Mouse (Mus musculus) embryonic facial prominence, embryonic 12.5 days (tissue): Measurements from ENCODE around the gene Tor1aip2. TPM values are rescaled to one million over a fixed set of nuclear protein-coding genes. Genes with fewer than 3 reads are reported as not detected.
A peak's percentile ranks its signal among the peaks of the same experiment; 100 is the strongest.

Source experiments
- ATAC-seq: fragments of 200-750 bp; cut with Nextera tagmentation; 2 replicates; pipeline ENCODE4 v1.8.0; 2017; ENCODE audit not compliant: insufficient number of reproducible peaks, insufficient read depth, low FRiP score, low TSS enrichment
- H3K27ac ChIP-seq: fragments of 300-500 bp; sonication (generic); 2 replicates; pipeline ENCODE4 v1.5.1; 2016; ENCODE audit warnings: mild to moderate bottlenecking
- H3K27me3 ChIP-seq: fragments of 300-500 bp; sonication (generic); 2 replicates; pipeline ENCODE4 v1.6.1; 2016; ENCODE audit warnings: mild to moderate bottlenecking, moderate library complexity
- H3K36me3 ChIP-seq: fragments of 300-500 bp; sonication (generic); 2 replicates; pipeline ENCODE4 v1.6.1; 2016; ENCODE audit warnings: mild to moderate bottlenecking
- H3K4me1 ChIP-seq: fragments of 300-500 bp; sonication (generic); 2 replicates; pipeline ENCODE4 v1.6.1; 2016
- H3K4me2 ChIP-seq: fragments of 300-500 bp; sonication (generic); replicated peaks from 2 replicates; pipeline ENCODE4 v1.6.1; 2016; ENCODE audit warnings: mild to moderate bottlenecking, moderate library complexity
- H3K4me3 ChIP-seq: fragments of 300-500 bp; sonication (generic); 2 replicates; pipeline ENCODE4 v1.5.1; 2016; ENCODE audit warnings: mild to moderate bottlenecking
- H3K9ac ChIP-seq: fragments of 300-500 bp; sonication (generic); 2 replicates; pipeline ENCODE4 v1.6.1; 2016; ENCODE audit warnings: mild to moderate bottlenecking, moderate library complexity
- H3K9me3 ChIP-seq: fragments of 300-500 bp; sonication (generic); 2 replicates; pipeline ENCODE4 v1.6.1; 2016; ENCODE audit warnings: mild to moderate bottlenecking, moderate library complexity
- WGBS: fragments of 180-500 bp; shearing (Covaris S2); methylation state at CpG from one replicate; pipeline ENCODE4 v1.1.7; 2016; 5-methylcytosine and 5-hydroxymethylcytosine counted together
- polyA plus RNA-seq: library from polyadenylated mRNA; unstranded; fragments of >200 nt; fragmentation: Nextera tagmentation; extraction: Ambion mirVana; gene quantifications from 2 replicates; pipeline ENCODE4 v1.2.1, GENCODE M21; 2016

Gene Tor1aip2
- polyA plus RNA-seq, 1 experiment from 2014 or later, result 124 TPM

DNA sequence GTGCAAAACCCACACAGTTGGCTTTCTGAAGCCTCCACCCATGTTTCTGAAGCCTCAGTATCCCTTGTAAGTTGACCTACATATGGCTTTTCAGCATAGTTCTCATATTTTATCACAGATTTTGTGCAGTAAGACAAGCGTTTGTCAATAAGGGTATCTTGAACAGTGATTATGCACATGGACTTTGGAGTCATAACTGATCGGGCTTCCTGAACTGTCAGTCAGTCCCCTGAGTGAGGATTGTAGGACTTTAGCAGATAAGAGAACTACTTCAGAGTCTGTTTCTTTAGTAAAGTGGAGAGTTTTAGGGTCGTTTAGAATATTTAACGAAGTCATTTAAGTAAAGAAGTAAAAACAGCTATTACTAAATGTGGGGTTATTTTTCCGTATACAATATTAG, 7.3 kb downstream of the Tor1aip2 start:
- Histone ChIP-seq H3K4me1 (peaks cover 18% of the 10 kb centered on the region), H3K4me3 (peak overlapping the region; percentile 53; the same call in 1 of the 2 replicates), H3K9me3 (no peaks in the 10 kb centered on the region), H3K27me3 (no peaks in the 10 kb centered on the region), H3K4me2 (peak overlapping the region; percentile 78), H3K9ac (no peak overlapping the region), H3K36me3 (peaks cover 25% of the 10 kb centered on the region; the same call in 1 of the 2 replicates), H3K27ac (no peak overlapping the region)
- ATAC-seq, result no peak
- WGBS, result 82% methylated on average over 5 of the region's 5 CpGs

DNA sequence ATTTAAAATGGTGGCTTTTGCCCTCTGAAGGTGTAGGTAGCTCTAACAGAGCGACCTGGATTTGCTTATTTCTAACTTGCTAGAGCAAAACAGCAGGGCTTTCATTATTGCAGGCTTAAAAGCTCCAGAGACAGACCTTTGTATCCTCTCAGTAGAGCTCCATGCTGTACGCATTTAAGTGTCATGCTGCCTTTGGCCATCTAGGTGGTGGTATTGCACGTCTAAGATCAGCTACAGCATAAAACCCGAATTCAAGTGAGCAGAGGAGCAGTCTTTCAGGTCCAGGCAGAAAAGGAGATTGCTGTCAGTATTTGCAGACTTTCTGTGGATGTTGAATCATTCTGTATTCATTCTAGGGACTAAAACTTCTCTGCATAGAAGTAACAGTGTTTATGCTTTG, 7.8 kb downstream of the Tor1aip2 start:
- Histone ChIP-seq H3K4me1 (peaks cover 18% of the 10 kb centered on the region), H3K9ac (no peak overlapping the region), H3K27ac (no peak overlapping the region), H3K36me3 (peaks cover 27% of the 10 kb centered on the region; the same call in 1 of the 2 replicates), H3K9me3 (no peaks in the 10 kb centered on the region), H3K4me2 (peak overlapping the region; percentile 15; the same call in 1 of the 2 replicates), H3K27me3 (no peaks in the 10 kb centered on the region), H3K4me3 (no peak overlapping the region)
- ATAC-seq, result no peak
- WGBS, result 22% methylated on average over 4 of the region's 4 CpGs

DNA sequence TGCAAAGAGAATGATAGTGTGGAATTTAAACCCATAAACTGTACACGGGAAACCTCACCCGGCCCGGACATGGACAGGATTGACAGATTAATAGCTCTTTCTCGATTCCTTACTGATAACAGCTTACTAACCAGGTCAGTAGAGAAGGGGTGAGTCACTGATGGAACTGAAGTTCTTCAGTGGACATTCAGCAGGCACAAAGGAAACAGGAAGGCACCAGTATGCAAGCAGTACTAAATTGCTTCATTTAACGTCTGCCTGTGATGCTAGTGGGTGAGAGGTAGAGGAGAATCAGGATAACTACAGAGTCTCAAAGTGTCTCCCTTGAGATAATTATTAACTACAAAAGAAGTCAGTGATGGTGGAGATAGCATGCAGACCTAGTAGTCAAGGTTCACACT, 9.0 kb downstream of the Tor1aip2 start:
- Histone ChIP-seq H3K27ac (no peak overlapping the region), H3K27me3 (no peaks in the 10 kb centered on the region), H3K4me1 (peaks cover 18% of the 10 kb centered on the region), H3K9ac (no peak overlapping the region), H3K4me3 (no peak overlapping the region), H3K4me2 (no peak overlapping the region), H3K9me3 (no peaks in the 10 kb centered on the region), H3K36me3 (peaks cover 36% of the 10 kb centered on the region)
- no peak for ATAC-seq
- 83% methylated on average over 5 of the region's 5 CpGs for WGBS

DNA sequence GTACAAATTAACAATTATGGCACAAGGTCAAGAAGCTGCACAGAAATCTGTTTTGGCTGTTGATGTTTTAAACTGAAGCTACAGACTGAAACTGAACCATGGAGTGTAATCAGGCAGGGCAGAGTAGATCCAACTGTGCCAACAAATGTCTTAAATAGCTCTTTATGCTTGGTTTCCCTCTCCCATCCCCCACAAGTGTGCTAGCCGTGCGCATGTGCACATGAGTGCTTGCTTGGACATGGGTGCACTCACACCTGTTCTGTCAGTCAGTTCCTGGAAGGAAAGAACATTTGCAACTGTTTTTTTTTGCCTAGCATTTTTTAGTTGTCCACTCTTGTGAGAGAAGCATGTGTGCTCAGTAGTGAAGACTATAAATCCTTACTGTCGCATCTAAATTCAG, 11.5 kb downstream of the Tor1aip2 start:
- Histone ChIP-seq H3K27ac (no peak overlapping the region), H3K9ac (no peak overlapping the region)
- ATAC-seq, result no peak

DNA sequence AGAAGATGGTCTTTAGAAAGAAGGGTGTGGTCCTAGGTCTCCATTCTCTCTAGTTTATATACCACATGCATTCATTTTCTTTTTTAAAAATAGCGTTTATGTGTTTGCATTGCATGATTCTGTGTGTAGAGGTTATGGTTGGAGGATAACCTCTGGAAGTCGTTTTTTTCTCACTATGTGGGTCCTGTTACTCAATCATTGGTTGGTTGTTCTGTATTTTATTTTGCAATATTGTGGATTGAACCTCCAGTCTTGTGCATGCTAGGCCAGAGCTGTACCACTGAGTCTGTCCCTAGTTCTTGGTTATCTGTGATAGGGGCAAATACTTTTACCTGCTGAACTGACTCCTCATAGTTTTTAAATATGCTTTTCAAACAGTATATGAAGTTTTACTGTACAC, 23.0 kb downstream of the Tor1aip2 start:
- no peak overlapping the region for H3K27ac ChIP-seq
- no peak overlapping the region for H3K4me3 ChIP-seq
- H3K9me3 ChIP-seq, result no peaks in the 10 kb centered on the region
- no peak for ATAC-seq
- no peak overlapping the region for H3K4me2 ChIP-seq
- 81% methylated on average over 2 of the region's 2 CpGs for WGBS
- peaks cover 50% of the 10 kb centered on the region for H3K36me3 ChIP-seq
- H3K4me1 ChIP-seq, result no peaks in the 10 kb centered on the region
- H3K9ac ChIP-seq, result no peak overlapping the region
- H3K27me3 ChIP-seq, result no peaks in the 10 kb centered on the region

More for the DNA sequence above, 11.5 kb downstream of the Tor1aip2 start:
- Histone ChIP-seq H3K9me3 (no peaks in the 10 kb centered on the region), H3K4me2 (no peak overlapping the region), H3K36me3 (peaks cover 60% of the 10 kb centered on the region), H3K4me1 (peaks cover 14% of the 10 kb centered on the region), H3K27me3 (no peaks in the 10 kb centered on the region), H3K4me3 (no peak overlapping the region)
- 78% methylated on average over 3 of the region's 3 CpGs for WGBS

DNA sequence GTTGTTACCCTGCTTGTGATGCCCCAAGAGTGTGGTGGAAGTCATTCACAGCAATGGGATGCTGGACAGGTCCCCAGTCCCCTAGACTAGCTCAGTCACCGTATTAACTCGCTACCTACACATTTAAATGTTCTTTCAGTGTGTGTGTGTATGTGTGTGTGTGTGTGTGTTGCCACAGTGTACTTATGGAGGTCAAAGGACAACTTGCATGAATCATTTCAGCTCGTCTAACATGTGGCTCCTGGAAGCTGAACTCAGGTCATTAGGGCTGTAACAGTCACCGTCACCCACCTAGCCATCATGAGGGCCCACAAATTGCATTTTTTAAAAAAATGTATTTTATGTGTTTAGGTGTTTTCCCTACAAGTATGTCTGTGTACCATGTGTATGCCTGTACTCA, 27.0 kb downstream of the Tor1aip2 start:
- Histone ChIP-seq H3K27me3 (no peaks in the 10 kb centered on the region), H3K4me2 (no peak overlapping the region), H3K36me3 (peaks cover 58% of the 10 kb centered on the region), H3K4me3 (no peak overlapping the region), H3K27ac (no peak overlapping the region), H3K9me3 (no peaks in the 10 kb centered on the region), H3K4me1 (no peaks in the 10 kb centered on the region), H3K9ac (no peak overlapping the region)
- no peak for ATAC-seq
- 87% methylated on average over 4 of the region's 4 CpGs for WGBS

DNA sequence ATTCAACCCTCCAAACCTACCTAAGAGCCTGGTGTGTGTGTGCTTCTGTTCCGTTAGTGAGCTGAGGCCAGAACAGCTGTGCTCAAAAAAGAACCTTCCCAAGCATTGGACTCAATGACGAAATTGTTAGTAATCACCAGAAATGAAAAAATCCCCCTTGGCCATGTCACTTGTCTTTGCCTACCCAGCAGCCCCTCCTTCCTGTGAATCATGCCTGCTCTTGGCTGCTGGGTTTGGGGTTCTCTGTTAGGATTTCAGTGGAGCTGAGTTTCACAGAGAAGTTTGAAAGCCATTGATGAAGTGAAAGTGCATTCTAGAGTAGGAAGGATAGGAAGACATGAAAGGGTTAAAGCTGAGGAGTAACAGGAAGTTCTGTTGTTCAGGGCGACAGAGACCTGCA, 30.9 kb downstream of the Tor1aip2 start:
- peaks cover 48% of the 10 kb centered on the region for H3K36me3 ChIP-seq
- no peaks in the 10 kb centered on the region for H3K27me3 ChIP-seq
- WGBS, result 55% methylated on average over 3 of the region's 3 CpGs

DNA sequence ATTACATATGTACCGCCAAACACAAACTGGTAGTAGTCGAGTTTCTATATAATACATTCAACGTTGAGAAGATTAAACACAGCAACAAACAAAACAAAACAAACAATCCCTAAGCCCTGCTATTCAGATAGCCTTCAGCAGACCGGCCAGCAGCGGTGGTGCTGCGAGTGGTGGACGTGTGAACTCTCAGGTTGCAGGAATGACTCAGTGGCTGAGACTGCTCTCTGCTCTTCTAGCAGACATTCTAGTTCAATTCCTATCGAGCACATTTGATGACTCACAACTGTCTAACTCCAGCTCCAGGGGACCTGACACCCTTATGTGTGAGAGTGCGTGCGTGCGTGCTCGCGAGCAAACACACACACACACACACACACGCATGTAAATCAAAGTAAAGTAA, 34.9 kb downstream of the Tor1aip2 start:
- no peak for ATAC-seq
- 86% methylated on average over 14 of the region's 14 CpGs for WGBS

More for the DNA sequence above, 30.9 kb downstream of the Tor1aip2 start:
- no peak overlapping the region for H3K9ac ChIP-seq
- no peak overlapping the region for H3K27ac ChIP-seq
- no peak for ATAC-seq
- no peaks in the 10 kb centered on the region for H3K4me1 ChIP-seq
- no peak overlapping the region for H3K4me3 ChIP-seq
- H3K4me2 ChIP-seq, result no peak overlapping the region
- H3K9me3 ChIP-seq, result no peaks in the 10 kb centered on the region

DNA sequence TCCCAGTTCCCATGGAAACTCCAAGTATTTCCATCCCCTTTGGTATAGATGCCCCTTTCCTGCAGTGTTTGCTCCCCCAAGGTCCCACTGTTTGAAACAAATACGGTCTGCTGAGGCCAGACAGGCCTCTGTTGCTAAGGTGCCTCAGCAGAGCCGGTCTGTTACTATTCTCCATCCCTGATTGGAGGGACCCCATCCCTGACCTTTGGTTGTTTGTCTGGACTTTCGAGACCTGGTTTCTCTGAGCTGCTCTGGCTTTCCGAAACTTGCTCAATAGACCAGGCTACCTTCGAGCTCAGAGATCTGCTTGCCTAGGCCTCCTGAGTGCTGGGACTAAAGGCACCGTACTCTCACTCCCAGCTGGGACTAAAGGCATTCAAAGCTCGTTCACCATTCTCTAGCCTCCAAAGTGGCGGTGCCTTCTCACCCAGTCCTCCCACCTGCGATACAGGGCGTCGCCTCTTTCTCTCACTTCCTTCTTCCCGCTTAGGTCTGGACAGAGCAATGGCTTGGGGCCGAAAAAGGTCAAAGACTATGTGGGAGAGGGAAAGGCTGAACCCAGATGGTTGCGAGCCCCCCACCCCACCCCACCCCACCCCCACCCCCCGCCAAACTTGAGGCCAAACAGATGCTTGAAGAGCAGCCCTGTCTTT, 38.1 kb downstream of the Tor1aip2 start:
- H3K27ac ChIP-seq, result no peak overlapping the region

More for the DNA sequence above, 34.9 kb downstream of the Tor1aip2 start:
- Histone ChIP-seq H3K4me1 (0 out of 2 replicates have a peak, but pooled peaks cover 6% of the 10 kb centered on the region), H3K9me3 (no peaks in the 10 kb centered on the region), H3K4me2 (no peak overlapping the region), H3K27me3 (no peaks in the 10 kb centered on the region), H3K9ac (no peak overlapping the region), H3K27ac (no peak overlapping the region), H3K36me3 (peaks cover 16% of the 10 kb centered on the region), H3K4me3 (no peak overlapping the region)

DNA sequence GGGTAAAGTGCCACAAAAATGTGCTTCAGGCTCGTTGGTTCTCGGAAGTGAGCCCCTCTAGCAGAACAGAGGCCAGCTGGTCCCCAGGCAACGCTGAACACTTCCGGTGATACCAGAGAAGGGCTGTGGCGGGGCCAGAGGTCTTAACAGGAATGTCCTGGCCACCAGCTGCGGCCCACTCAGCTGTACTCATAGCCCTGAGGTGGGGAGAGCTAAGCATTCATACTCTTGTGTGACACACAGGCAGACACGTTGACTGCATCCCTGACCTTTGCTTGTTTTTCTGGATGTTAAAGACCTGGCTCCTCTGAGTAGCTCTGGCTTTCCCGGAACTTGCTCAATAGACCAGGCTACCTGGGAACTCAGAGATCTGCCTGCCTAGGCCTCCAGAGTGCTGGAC, 39.4 kb downstream of the Tor1aip2 start:
- H3K9ac ChIP-seq, result no peak overlapping the region
- no peak overlapping the region for H3K4me3 ChIP-seq
- 19% methylated on average over 8 of the region's 8 CpGs for WGBS
- no peak overlapping the region for H3K4me2 ChIP-seq
- no peaks in the 10 kb centered on the region for H3K27me3 ChIP-seq
- H3K36me3 ChIP-seq, result no peaks in the 10 kb centered on the region
- no peak for ATAC-seq
- H3K9me3 ChIP-seq, result no peaks in the 10 kb centered on the region
- H3K4me1 ChIP-seq, result 0 out of 2 replicates have a peak, but pooled peaks cover 8% of the 10 kb centered on the region
- no peak overlapping the region for H3K27ac ChIP-seq

More for the DNA sequence above, 38.1 kb downstream of the Tor1aip2 start:
- no peak overlapping the region for H3K9ac ChIP-seq
- H3K27me3 ChIP-seq, result no peaks in the 10 kb centered on the region
- no peak overlapping the region for H3K4me2 ChIP-seq
- H3K9me3 ChIP-seq, result no peaks in the 10 kb centered on the region
- no peaks in the 10 kb centered on the region for H3K36me3 ChIP-seq
- H3K4me1 ChIP-seq, result 0 out of 2 replicates have a peak, but pooled peaks cover 8% of the 10 kb centered on the region
- H3K4me3 ChIP-seq, result no peak overlapping the region
- ATAC-seq, result no peak
- WGBS, result 55% methylated on average over 15 of the region's 15 CpGs

DNA sequence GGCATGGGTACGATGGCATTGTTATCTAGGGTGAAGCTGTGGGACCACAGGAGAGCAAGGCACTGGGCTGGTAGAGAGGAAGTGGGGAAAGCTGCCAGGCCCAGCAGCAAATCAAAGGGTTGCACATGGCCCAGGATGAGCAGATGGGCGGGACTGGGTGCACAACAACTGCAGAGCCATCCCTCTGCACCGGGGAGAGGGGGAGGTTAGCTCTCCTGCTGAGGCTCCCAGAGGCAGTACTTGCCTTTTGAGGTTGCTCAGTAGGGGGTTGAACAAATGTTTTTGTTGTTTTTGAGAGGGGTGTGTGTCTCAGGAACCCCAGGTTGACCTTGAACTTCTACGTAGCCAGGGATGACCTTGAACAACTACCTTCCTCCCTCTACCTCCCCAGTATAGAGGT, 41.3 kb downstream of the Tor1aip2 start:
- Histone ChIP-seq H3K27me3 (no peaks in the 10 kb centered on the region), H3K9ac (no peak overlapping the region), H3K27ac (no peak overlapping the region), H3K9me3 (no peaks in the 10 kb centered on the region), H3K4me3 (no peak overlapping the region), H3K4me2 (no peak overlapping the region), H3K4me1 (0 out of 2 replicates have a peak, but pooled peaks cover 8% of the 10 kb centered on the region), H3K36me3 (no peaks in the 10 kb centered on the region)
- WGBS, result 55% methylated on average over 4 of the region's 4 CpGs
- no peak for ATAC-seq

DNA sequence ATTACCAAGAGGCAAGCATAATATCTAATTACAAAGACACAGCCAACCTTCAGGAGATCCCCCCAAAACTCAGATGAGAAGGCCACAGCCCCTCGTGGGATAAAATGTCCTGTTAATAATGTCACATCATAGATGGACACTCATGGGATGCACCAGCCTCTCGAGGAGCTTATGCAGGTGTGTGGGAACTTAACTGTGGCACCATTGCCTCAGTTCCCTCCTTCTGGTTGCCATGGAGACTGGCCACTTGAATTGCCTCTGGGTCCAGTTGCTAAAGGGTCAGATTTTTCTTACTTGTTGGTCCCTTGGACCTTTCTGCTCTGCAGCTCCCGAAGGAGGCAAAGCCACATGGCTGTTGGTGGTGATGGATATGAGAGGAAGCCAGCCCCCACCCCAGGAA, 42.5 kb downstream of the Tor1aip2 start:
- Histone ChIP-seq H3K9me3 (no peaks in the 10 kb centered on the region), H3K4me3 (no peak overlapping the region), H3K4me1 (0 out of 2 replicates have a peak, but pooled peaks cover 8% of the 10 kb centered on the region), H3K27me3 (no peaks in the 10 kb centered on the region), H3K36me3 (no peaks in the 10 kb centered on the region), H3K4me2 (no peak overlapping the region), H3K27ac (no peak overlapping the region), H3K9ac (no peak overlapping the region)
- ATAC-seq, result no peak
- 56% methylated on average over 3 of the region's 3 CpGs for WGBS
